Mouse (Mus musculus) spleen, adult 12 weeks (tissue): ENCODE measurements around the gene Klhdc1.

Experiments
- DNase-seq: peaks from one replicate; pipeline ENCODE4 v3.0.0; 2022; ENCODE audit warnings: low spot score

The Klhdc1 gene

GRCm38 (mm10) chr12:69227776-69228466, 13.1 kb upstream of the Klhdc1 start, which contains the start of gene Pole2:
Gene Pole2 (minus strand): TSS chr12:69228195.
- peak; percentile 84 for DNase-seq

GRCm38 (mm10) chr12:69229251-69229650, 11.7 kb upstream of the Klhdc1 start:
- DNase-seq, result peak; percentile 29

- DNase-seq, result no peak
These were observed 5.2 kb upstream of the Klhdc1 start for GRCm38 (mm10) chr12:69235782-69236181.

- DNase-seq, result no peak
These were observed 2.7 kb upstream of the Klhdc1 start for GRCm38 (mm10) chr12:69238284-69238683.

GRCm38 (mm10) chr12:69241405-69241770, 412 bp downstream of the Klhdc1 start:
- DNase-seq, result no peak

GRCm38 (mm10) chr12:69241771-69242431, 925 bp downstream of the Klhdc1 start:
- DNase-seq, result peak; percentile 25

- no peak for DNase-seq
These were observed 8.8 kb downstream of the Klhdc1 start for GRCm38 (mm10) chr12:69249766-69250165.

GRCm38 (mm10) chr12:69250756-69251155, 9.8 kb downstream of the Klhdc1 start:
- DNase-seq, result no peak

GRCm38 (mm10) chr12:69253806-69254205, 12.8 kb downstream of the Klhdc1 start:
- no peak for DNase-seq

- peak; percentile 7 for DNase-seq
These were observed 16.9 kb downstream of the Klhdc1 start for GRCm38 (mm10) chr12:69257836-69258235.

GRCm38 (mm10) chr12:69262251-69262650, 21.3 kb downstream of the Klhdc1 start:
- DNase-seq, result no peak

GRCm38 (mm10) chr12:69265031-69265430, 24.1 kb downstream of the Klhdc1 start:
- no peak for DNase-seq

- no peak for DNase-seq
These were observed 27.1 kb downstream of the Klhdc1 start for GRCm38 (mm10) chr12:69267956-69268632.

- no peak for DNase-seq
These were observed 28.0 kb downstream of the Klhdc1 start for GRCm38 (mm10) chr12:69268956-69269355.

- DNase-seq, result no peak
These were observed 39.0 kb downstream of the Klhdc1 start for GRCm38 (mm10) chr12:69279931-69280469.

GRCm38 (mm10) chr12:69280915-69281314, 39.9 kb downstream of the Klhdc1 start:
- DNase-seq, result no peak

GRCm38 (mm10) chr12:69283146-69283545, 42.2 kb downstream of the Klhdc1 start:
- DNase-seq, result no peak

GRCm38 (mm10) chr12:69287535-69287934, 46.6 kb downstream of the Klhdc1 start:
- DNase-seq, result no peak

GRCm38 (mm10) chr12:69288699-69289098, 47.7 kb downstream of the Klhdc1 start:
- no peak for DNase-seq

GRCm38 (mm10) chr12:69292401-69292800, 51.4 kb downstream of the Klhdc1 start:
- DNase-seq, result no peak

- peak; percentile 58 for DNase-seq
These were observed 52.8 kb downstream of the Klhdc1 start for GRCm38 (mm10) chr12:69293815-69294214.

- DNase-seq, result no peak
These were observed 54.0 kb downstream of the Klhdc1 start for GRCm38 (mm10) chr12:69294936-69295335.

GRCm38 (mm10) chr12:69295651-69296050, 54.7 kb downstream of the Klhdc1 start:
- DNase-seq, result no peak
